Mouse (Mus musculus): Measurements from ENCODE around the gene Rassf3.

Gene Rassf3

GRCm38 (mm10) chr10:121370777-121371176 lies 105.4 kb downstream of the Rassf3 start:
- in situ Hi-C loops (cut with MboI, MseI): no loop called here

- in situ Hi-C loops (cut with MboI, MseI): loop anchor here in 1 of 2 experiments (10.0 kb wide), 1 partner anchor 1036 kb away; no protein-coding TSS in a partner anchor
Observed at GRCm38 (mm10) chr10:121368783-121369465, 107.2 kb downstream of the Rassf3 start.

- in situ Hi-C loops (cut with MboI, MseI): loop anchor here in 1 of 2 experiments (10.0 kb wide), 1 partner anchor 1037 kb away; no protein-coding TSS in a partner anchor
Observed at GRCm38 (mm10) chr10:121367780-121368179, 108.4 kb downstream of the Rassf3 start.

- in situ Hi-C loops (cut with MboI, MseI): loop anchor here in 1 of 2 experiments (10.0 kb wide), 1 partner anchor 1038 kb away; no protein-coding TSS in a partner anchor
Observed at GRCm38 (mm10) chr10:121367271-121367670, 108.9 kb downstream of the Rassf3 start.

- in situ Hi-C loops (cut with MboI, MseI): loop anchor here in 1 of 2 experiments (10.0 kb wide), 1 partner anchor 1039 kb away; no protein-coding TSS in a partner anchor
Observed at GRCm38 (mm10) chr10:121365781-121366272, 110.3 kb downstream of the Rassf3 start.

GRCm38 (mm10) chr10:121364801-121365564 lies 111.2 kb downstream of the Rassf3 start, which contains the start of gene Gns:
TSS of gene Gns (plus strand) at chr10:121365090.
- in situ Hi-C loops (cut with MboI, MseI): loop anchor here in 1 of 2 experiments (10.0 kb wide), 1 partner anchor 1040 kb away; no protein-coding TSS in a partner anchor

- in situ Hi-C loops (cut with MboI, MseI): loop anchor here in 1 of 2 experiments (10.0 kb wide), 1 partner anchor 1040 kb away; no protein-coding TSS in a partner anchor
Observed at GRCm38 (mm10) chr10:121364306-121364705, 111.8 kb downstream of the Rassf3 start.

- in situ Hi-C loops (cut with MboI, MseI): loop anchor here in 1 of 2 experiments (10.0 kb wide), 1 partner anchor 1042 kb away; no protein-coding TSS in a partner anchor
Observed at GRCm38 (mm10) chr10:121363201-121363600, 112.9 kb downstream of the Rassf3 start.

GRCm38 (mm10) chr10:121360358-121360757 lies 115.8 kb downstream of the Rassf3 start:
- in situ Hi-C loops (cut with MboI, MseI): loop anchor here in 1 of 2 experiments (10.0 kb wide), 1 partner anchor 1044 kb away; no protein-coding TSS in a partner anchor

All from T-helper 17 cell (primary cell).